8 mouse cellular contexts compared by ENCODE assay signal in the genomic region with DNA sequence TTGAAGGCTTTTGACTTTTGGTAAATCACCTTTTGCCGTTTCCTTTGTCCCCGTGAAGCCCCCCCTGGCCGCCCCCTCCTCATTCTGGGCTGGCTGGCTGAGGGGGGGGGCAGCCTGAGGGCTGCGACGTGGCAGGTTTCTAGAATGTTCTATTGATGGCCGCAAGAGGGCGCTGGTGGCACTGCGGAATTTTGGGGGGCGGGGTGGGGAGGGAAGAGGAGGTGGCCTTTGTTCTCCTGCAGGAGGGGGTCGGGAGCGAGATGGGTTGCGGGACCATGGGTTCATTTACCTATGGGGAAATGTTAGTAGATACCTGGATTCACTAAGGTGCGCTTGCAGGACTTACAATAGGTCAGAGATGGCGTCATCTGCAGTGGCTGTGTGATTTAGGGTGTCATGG. TPM values are rescaled to one million over a fixed set of nuclear protein-coding genes. Genes with fewer than 3 reads are reported as not detected.
DNase-seq lines count a peak whose midpoint lies in the region; ATAC-seq lines count a peak whose summit lies in the region.

No protein-coding gene starts in this region.

- H3K4me3 ChIP-seq in kidney, embryonic 15.5 days (replicated peaks), result peak overlapping the region; percentile 46
- peak overlapping the region; percentile 55 for H3K4me3 ChIP-seq in intestine, embryonic 14.5 days (ENCODE audit: low read depth, low read length)

- DNase-seq in kidney, postnatal 14 days, result no peak
- peak; percentile 80 for DNase-seq in R1 (ENCODE audit: low read depth, low spot score)
- DNase-seq in cerebellum, postnatal 36 days, result peak; percentile 61 to 67
- DNase-seq in intestine, embryonic 14.5 days (ENCODE audit: low spot score), result peak; percentile 72
- DNase-seq in naive thymus-derived CD4-positive, alpha-beta T cell, adult 2 months (ENCODE audit: low read depth), result peak; percentile 14

- no peak overlapping the region for H3K27ac ChIP-seq in kidney, embryonic 15.5 days
- H3K27ac ChIP-seq in intestine, embryonic 14.5 days (ENCODE audit: low read depth), result peak overlapping the region; percentile 70

- 0 out of 2 replicates have a peak overlapping the region, but pooled peaks have one; percentile 7 for H3K9ac ChIP-seq in kidney, embryonic 15.5 days
- H3K9ac ChIP-seq in intestine, embryonic 14.5 days (ENCODE audit: low read length), result peak overlapping the region; percentile 78

- 0 out of 2 replicates have a peak, but pooled peaks cover 12% of the 10 kb centered on the region for H3K4me1 ChIP-seq in kidney, embryonic 15.5 days
- H3K4me1 ChIP-seq in intestine, embryonic 14.5 days (replicated peaks; ENCODE audit: control insufficient read depth, insufficient read depth, low read length), result 0 out of 2 replicates have a peak, but pooled peaks cover 3% of the 10 kb centered on the region

- WGBS in kidney, embryonic 15.5 days, result 38% methylated on average over 14 of the region's 14 CpGs
- 32% methylated on average over 14 of the region's 14 CpGs for WGBS in intestine, embryonic 14.5 days

- H3K27me3 ChIP-seq in kidney, embryonic 15.5 days, result peaks cover 9% of the 10 kb centered on the region; the same call in 1 of the 2 replicates
- H3K27me3 ChIP-seq in intestine, embryonic 14.5 days (replicated peaks; ENCODE audit: control insufficient read depth, insufficient read depth, low read length), result no peaks in the 10 kb centered on the region

- peak overlapping the region; percentile 57 for H3K4me2 ChIP-seq in kidney, embryonic 15.5 days
- peak overlapping the region; percentile 47 for H3K4me2 ChIP-seq in intestine, embryonic 14.5 days (ENCODE audit: low read length)

- peaks cover 47% of the 10 kb centered on the region for H3K9me3 ChIP-seq in kidney, embryonic 15.5 days (replicated peaks)
- H3K9me3 ChIP-seq in intestine, embryonic 14.5 days (ENCODE audit: control insufficient read depth, low read length), result peaks cover 32% of the 10 kb centered on the region

- 0 out of 2 replicates have a peak, but pooled peaks cover 6% of the 10 kb centered on the region for H3K36me3 ChIP-seq in kidney, embryonic 15.5 days
- peaks cover 20% of the 10 kb centered on the region for H3K36me3 ChIP-seq in intestine, embryonic 14.5 days (ENCODE audit: control insufficient read depth, insufficient read depth, low read length)

- ATAC-seq in kidney, embryonic 15.5 days (replicated peaks; ENCODE audit: low FRiP score), result no peak
- no peak for ATAC-seq in intestine, embryonic 14.5 days (replicated peaks; ENCODE audit: low FRiP score, low TSS enrichment, low read depth)
- ATAC-seq in granulocyte monocyte progenitor cell, adult 5-6 weeks (replicated peaks; ENCODE audit: poor library complexity, severe bottlenecking), result no peak
- no peak for ATAC-seq in inflammation-experienced regulatory T-cells, adult 6 months

RNA-seq across cellular contexts. Expression of a gene that starts 58.1 kb away (rescaled TPM):
- polyA plus RNA-seq in kidney, embryonic 15.5 days (2015; fragmentation: Nextera tagmentation; extraction: Ambion mirVana), result 0.68 and 0.97 TPM in 2 replicates
- polyA plus RNA-seq in intestine, embryonic 14.5 days (2014; fragmentation: Nextera tagmentation; extraction: Ambion mirVana), result 1.9 TPM in 2 replicates
- not detected in 2 replicates for total RNA-seq in granulocyte monocyte progenitor cell, adult 5-6 weeks (2014; fragmentation: Nextera tagmentation)
- not detected in 2 replicates for total RNA-seq in granulocyte monocyte progenitor cell, adult 5-6 weeks (2017)
- not detected for polyA plus RNA-seq in inflammation-experienced regulatory T-cells, adult 6 months (2017; shearing (Covaris generic))
